In the genomic region with DNA sequence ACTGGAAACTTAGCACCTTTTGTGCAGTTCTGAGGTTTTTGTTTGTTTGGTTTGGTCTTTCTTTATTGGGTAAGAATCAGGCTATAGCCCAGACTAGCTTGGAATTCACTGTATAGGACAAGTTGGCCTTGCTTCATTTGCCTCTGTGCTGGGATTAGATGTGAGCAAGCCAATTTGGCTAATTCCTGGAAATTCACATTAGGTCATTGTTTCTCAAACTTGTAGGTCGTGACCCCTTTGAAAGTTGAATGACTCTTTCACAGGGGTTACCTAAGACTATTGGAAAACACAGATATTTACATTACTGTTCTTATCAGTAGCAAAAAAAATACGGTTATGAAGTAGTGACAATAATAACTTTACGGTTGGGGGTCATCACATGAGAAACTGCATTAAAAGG, we compare ENCODE assay signal across 10 mouse cellular contexts. TPM values are rescaled to one million over a fixed set of nuclear protein-coding genes. Genes with fewer than 3 reads are reported as not detected.
DNase-seq lines count a peak whose midpoint lies in the region; ATAC-seq and TF ChIP-seq lines count a peak whose summit lies in the region.
"Had no signal": no experiment of that assay in that cellular context is flagged by ENCODE, and none has a peak within 500 bp of the region (broad histone marks: within the 10 kb centered on the region; RNA-seq: fewer than 3 reads in every experiment).

No protein-coding gene starts in this region.

- TF ChIP-seq CTCF in cerebellum, adult 2 months (IDR thresholded peaks at IDR 0.05; ENCODE audit: borderline replicate concordance, insufficient read depth, low read depth, low read length): no peak

- peak overlapping the region; percentile 74 for H3K4me2 ChIP-seq in lung, embryonic 16.5 days (ENCODE audit: low read depth, low read length)
- peak overlapping the region; percentile 61 for H3K4me2 ChIP-seq in limb, embryonic 15.5 days
- peak overlapping the region; percentile 62 for H3K4me2 ChIP-seq in stomach, embryonic 15.5 days

- intact Hi-C loops in left cerebral cortex, postnatal 14 days (cut with DNase I): no loop called here

- H3K9me3 ChIP-seq in lung, embryonic 16.5 days (ENCODE audit: control insufficient read depth, low read length): no peaks in the 10 kb centered on the region
- H3K9me3 ChIP-seq in limb, embryonic 15.5 days: no peaks in the 10 kb centered on the region
- no peaks in the 10 kb centered on the region for H3K9me3 ChIP-seq in stomach, embryonic 15.5 days

- H3K9ac ChIP-seq in lung, embryonic 16.5 days (ENCODE audit: low read length): peak overlapping the region; percentile 97
- H3K9ac ChIP-seq in limb, embryonic 15.5 days: no peak overlapping the region
- no peak overlapping the region; the same call in 1 of the 2 replicates for H3K9ac ChIP-seq in stomach, embryonic 15.5 days

- TF ChIP-seq POLR2A in cerebellum, adult 2 months (IDR thresholded peaks at IDR 0.05; ENCODE audit: borderline replicate concordance, insufficient read depth, low read length): no peak

- 88% methylated on average over 3 of the region's 3 CpGs for WGBS in cerebellum, adult 2 months
- 54% methylated on average over 3 of the region's 3 CpGs for WGBS in lung, embryonic 16.5 days
- 80% methylated on average over 3 of the region's 3 CpGs for WGBS in limb, embryonic 15.5 days
- 62% methylated on average over 3 of the region's 3 CpGs for WGBS in stomach, embryonic 15.5 days

- no peak overlapping the region for H3K27ac ChIP-seq in cerebellum, adult 2 months (ENCODE audit: insufficient read depth, low read length)
- H3K27ac ChIP-seq in lung, embryonic 16.5 days (ENCODE audit: low read length): no peak overlapping the region
- no peak overlapping the region for H3K27ac ChIP-seq in limb, embryonic 15.5 days
- no peak overlapping the region for H3K27ac ChIP-seq in stomach, embryonic 15.5 days

- H3K27me3 ChIP-seq in cerebellum, adult 2 months (ENCODE audit: control insufficient read depth, insufficient read depth, low read length): no peaks in the 10 kb centered on the region
- no peaks in the 10 kb centered on the region for H3K27me3 ChIP-seq in lung, embryonic 16.5 days (ENCODE audit: control insufficient read depth, insufficient read depth, low read depth, low read length)
- no peaks in the 10 kb centered on the region for H3K27me3 ChIP-seq in limb, embryonic 15.5 days
- H3K27me3 ChIP-seq in stomach, embryonic 15.5 days (replicated peaks): no peaks in the 10 kb centered on the region

- no peak for DNase-seq in cerebellum, adult 2 months
- no peak for DNase-seq in cerebellum, postnatal 4 days (ENCODE audit: low spot score in 2 of 2)
- DNase-seq in lung, postnatal 10 days: no peak
- no peak for DNase-seq in frontal cortex, postnatal 25 days (ENCODE audit: low spot score in 2 of 2)
- no peak for DNase-seq in left cerebral cortex, postnatal 14 days (ENCODE audit: low spot score in 2 of 2)
- DNase-seq: embryo, embryonic 11 days had no signal

- peak overlapping the region; percentile 93 for H3K4me3 ChIP-seq in cerebellum, adult 2 months (replicated peaks; ENCODE audit: insufficient read depth, low read depth, low read length)
- H3K4me3 ChIP-seq in lung, embryonic 16.5 days (ENCODE audit: low read length): peak overlapping the region; percentile 91
- peak overlapping the region; percentile 79 for H3K4me3 ChIP-seq in limb, embryonic 15.5 days
- H3K4me3 ChIP-seq in stomach, embryonic 15.5 days (replicated peaks): peak overlapping the region; percentile 71

- H3K36me3 ChIP-seq in lung, embryonic 16.5 days (ENCODE audit: control insufficient read depth, insufficient read depth, low read length): peaks cover 9% of the 10 kb centered on the region
- peaks cover 32% of the 10 kb centered on the region for H3K36me3 ChIP-seq in limb, embryonic 15.5 days
- H3K36me3 ChIP-seq in stomach, embryonic 15.5 days: peaks cover 21% of the 10 kb centered on the region; the same call in 1 of the 2 replicates

- H3K4me1 ChIP-seq in cerebellum, adult 2 months (ENCODE audit: control insufficient read depth, insufficient read depth, low read length): no peaks in the 10 kb centered on the region; the same call in 1 of the 2 replicates
- H3K4me1 ChIP-seq in lung, embryonic 16.5 days (replicated peaks; ENCODE audit: control insufficient read depth, insufficient read depth, low read length): peaks cover 7% of the 10 kb centered on the region
- peaks cover 4% of the 10 kb centered on the region; the same call in 1 of the 2 replicates for H3K4me1 ChIP-seq in limb, embryonic 15.5 days
- H3K4me1 ChIP-seq in stomach, embryonic 15.5 days: no peaks in the 10 kb centered on the region

- no peak for ATAC-seq in lung, embryonic 16.5 days (ENCODE audit: low read depth)
- no peak for ATAC-seq in limb, embryonic 15.5 days (ENCODE audit: insufficient number of reproducible peaks, low FRiP score, low TSS enrichment, low read depth)
- no peak for ATAC-seq in stomach, embryonic 15.5 days (ENCODE audit: insufficient read depth, low FRiP score, low read depth)
- ATAC-seq: activated CD4-positive, CD25-positive, alpha-beta regulatory T cell, adult 4 months had no signal

RNA-seq across cellular contexts. Expression of a gene that starts 1.2 kb away (rescaled TPM):
- 3.8 and 4.2 TPM in 2 replicates for polyA plus RNA-seq in cerebellum, adult 2 months (2012; rRNA removed)
- 22.8 and 24.0 TPM in 2 replicates for polyA plus RNA-seq in lung, embryonic 16.5 days (2015; fragmentation: Nextera tagmentation; extraction: Ambion mirVana)
- polyA plus RNA-seq in limb, embryonic 15.5 days (2015; fragmentation: Nextera tagmentation; extraction: Ambion mirVana): 15.9 and 18.5 TPM in 2 replicates
- 17.5 and 18.1 TPM in 2 replicates for polyA plus RNA-seq in stomach, embryonic 15.5 days (2015; fragmentation: Nextera tagmentation; extraction: Ambion mirVana)
- 1 to 10 TPM; 8.9 to 9.2 TPM for total RNA-seq in left cerebral cortex, postnatal 14 days (2021)

RNA-seq across cellular contexts. Expression of a gene that starts 6.5 kb away (rescaled TPM):
- 147 and 158 TPM in 2 replicates for polyA plus RNA-seq in cerebellum, adult 2 months (2012; rRNA removed)
- 292 and 301 TPM in 2 replicates for polyA plus RNA-seq in lung, embryonic 16.5 days (2015; fragmentation: Nextera tagmentation; extraction: Ambion mirVana)
- polyA plus RNA-seq in limb, embryonic 15.5 days (2015; fragmentation: Nextera tagmentation; extraction: Ambion mirVana): 299 and 325 TPM in 2 replicates
- polyA plus RNA-seq in stomach, embryonic 15.5 days (2015; fragmentation: Nextera tagmentation; extraction: Ambion mirVana): 270 and 287 TPM in 2 replicates
- 100 to 1,000 TPM; 137 to 142 TPM for total RNA-seq in left cerebral cortex, postnatal 14 days (2021)

RNA-seq across cellular contexts. Expression of a gene that starts 17.4 kb away (rescaled TPM):
- 25.8 and 28.3 TPM in 2 replicates for polyA plus RNA-seq in cerebellum, adult 2 months (2012; rRNA removed)
- 26.2 and 27.4 TPM in 2 replicates for polyA plus RNA-seq in lung, embryonic 16.5 days (2015; fragmentation: Nextera tagmentation; extraction: Ambion mirVana)
- 22.8 and 24.3 TPM in 2 replicates for polyA plus RNA-seq in limb, embryonic 15.5 days (2015; fragmentation: Nextera tagmentation; extraction: Ambion mirVana)
- polyA plus RNA-seq in stomach, embryonic 15.5 days (2015; fragmentation: Nextera tagmentation; extraction: Ambion mirVana): 23.4 and 23.9 TPM in 2 replicates
- total RNA-seq in left cerebral cortex, postnatal 14 days (2021): 10 to 100 TPM; 21.6 to 24.8 TPM

RNA-seq across cellular contexts. Expression of a gene that starts 17.8 kb away (rescaled TPM):
- polyA plus RNA-seq in cerebellum, adult 2 months (2012; rRNA removed): 23.0 and 24.5 TPM in 2 replicates
- 180 and 197 TPM in 2 replicates for polyA plus RNA-seq in lung, embryonic 16.5 days (2015; fragmentation: Nextera tagmentation; extraction: Ambion mirVana)
- 139 and 143 TPM in 2 replicates for polyA plus RNA-seq in limb, embryonic 15.5 days (2015; fragmentation: Nextera tagmentation; extraction: Ambion mirVana)
- 150 and 155 TPM in 2 replicates for polyA plus RNA-seq in stomach, embryonic 15.5 days (2015; fragmentation: Nextera tagmentation; extraction: Ambion mirVana)
- total RNA-seq in left cerebral cortex, postnatal 14 days (2021): 10 to 100 TPM; 11.8 to 14.2 TPM

RNA-seq across cellular contexts. Expression of a gene that starts 32.9 kb away (rescaled TPM):
- polyA plus RNA-seq in cerebellum, adult 2 months (2012; rRNA removed): 52.7 and 54.8 TPM in 2 replicates
- polyA plus RNA-seq in lung, embryonic 16.5 days (2015; fragmentation: Nextera tagmentation; extraction: Ambion mirVana): 87.3 and 88.8 TPM in 2 replicates
- polyA plus RNA-seq in limb, embryonic 15.5 days (2015; fragmentation: Nextera tagmentation; extraction: Ambion mirVana): 73.8 and 74.8 TPM in 2 replicates
- 71.3 and 73.7 TPM in 2 replicates for polyA plus RNA-seq in stomach, embryonic 15.5 days (2015; fragmentation: Nextera tagmentation; extraction: Ambion mirVana)
- 10 to 100 TPM; 33.0 to 35.8 TPM for total RNA-seq in left cerebral cortex, postnatal 14 days (2021)
